ENCODE assay signal across 9 mouse cellular contexts in genomic region chr13:73762938-73763337, GRCm38 (mm10). TPM values are rescaled to one million over a fixed set of nuclear protein-coding genes. Genes with fewer than 3 reads are reported as not detected.
DNase-seq lines count a peak whose midpoint lies in the region; ATAC-seq and TF ChIP-seq lines count a peak whose summit lies in the region.
"Had no signal": no experiment of that assay in that cellular context is flagged by ENCODE, and none has a peak within 500 bp of the region (broad histone marks: within the 10 kb centered on the region; RNA-seq: fewer than 3 reads in every experiment).

No protein-coding gene starts in this region.

- no peaks in the 10 kb centered on the region for H3K9me3 ChIP-seq in kidney, postnatal 0 days (replicated peaks; ENCODE audit: low read length)
- H3K9me3 ChIP-seq in embryonic facial prominence, embryonic 15.5 days (replicated peaks), result no peaks in the 10 kb centered on the region
- H3K9me3 ChIP-seq in intestine, embryonic 15.5 days, result no peaks in the 10 kb centered on the region
- no peaks in the 10 kb centered on the region for H3K9me3 ChIP-seq in midbrain, embryonic 16.5 days (replicated peaks; ENCODE audit: control insufficient read depth, low read length, poor library complexity, severe bottlenecking)

- TF ChIP-seq CTCF in kidney, postnatal 0 days (IDR thresholded peaks at IDR 0.05; ENCODE audit: low read depth), result no peak
- no peak for TF ChIP-seq CTCF in cerebellum, adult 2 months (IDR thresholded peaks at IDR 0.05; ENCODE audit: borderline replicate concordance, insufficient read depth, low read depth, low read length)

- H3K36me3 ChIP-seq in kidney, postnatal 0 days (ENCODE audit: insufficient read depth, low read length), result no peaks in the 10 kb centered on the region
- no peaks in the 10 kb centered on the region for H3K36me3 ChIP-seq in embryonic facial prominence, embryonic 15.5 days
- H3K36me3 ChIP-seq in intestine, embryonic 15.5 days, result no peaks in the 10 kb centered on the region
- no peaks in the 10 kb centered on the region for H3K36me3 ChIP-seq in midbrain, embryonic 16.5 days (ENCODE audit: control insufficient read depth, insufficient read depth, low read length)

- no peak for TF ChIP-seq POLR2A in cerebellum, adult 2 months (IDR thresholded peaks at IDR 0.05; ENCODE audit: borderline replicate concordance, insufficient read depth, low read length)

- peak overlapping the region; percentile 63 for H3K4me3 ChIP-seq in kidney, postnatal 0 days (replicated peaks; ENCODE audit: low read depth, low read length)
- H3K4me3 ChIP-seq in embryonic facial prominence, embryonic 15.5 days (replicated peaks), result peak overlapping the region; percentile 66
- peak overlapping the region; percentile 79 for H3K4me3 ChIP-seq in intestine, embryonic 15.5 days (replicated peaks)
- peak overlapping the region; percentile 60 for H3K4me3 ChIP-seq in midbrain, embryonic 16.5 days (ENCODE audit: low read depth, low read length)
- H3K4me3 ChIP-seq in cerebellum, adult 2 months (replicated peaks; ENCODE audit: insufficient read depth, low read depth, low read length), result no peak overlapping the region

- no peaks in the 10 kb centered on the region for H3K27me3 ChIP-seq in kidney, postnatal 0 days (ENCODE audit: insufficient read depth, low read length)
- H3K27me3 ChIP-seq in embryonic facial prominence, embryonic 15.5 days, result no peaks in the 10 kb centered on the region
- no peaks in the 10 kb centered on the region for H3K27me3 ChIP-seq in intestine, embryonic 15.5 days (replicated peaks)
- H3K27me3 ChIP-seq in midbrain, embryonic 16.5 days (ENCODE audit: control insufficient read depth, insufficient read depth, low read depth, low read length), result no peaks in the 10 kb centered on the region; the same call in 1 of the 2 replicates
- no peaks in the 10 kb centered on the region; the same call in 1 of the 2 replicates for H3K27me3 ChIP-seq in cerebellum, adult 2 months (ENCODE audit: control insufficient read depth, insufficient read depth, low read length)

- no peak overlapping the region for H3K9ac ChIP-seq in kidney, postnatal 0 days (ENCODE audit: low read depth, low read length)
- H3K9ac ChIP-seq in embryonic facial prominence, embryonic 15.5 days, result no peak overlapping the region
- H3K9ac ChIP-seq in intestine, embryonic 15.5 days, result 0 out of 2 replicates have a peak overlapping the region, but pooled peaks have one; percentile 28
- no peak overlapping the region for H3K9ac ChIP-seq in midbrain, embryonic 16.5 days (ENCODE audit: low read depth, low read length)

- peak overlapping the region; percentile 94 for H3K4me2 ChIP-seq in kidney, postnatal 0 days (ENCODE audit: low read length)
- H3K4me2 ChIP-seq in embryonic facial prominence, embryonic 15.5 days (replicated peaks), result peak overlapping the region; percentile 89
- peak overlapping the region; percentile 90 for H3K4me2 ChIP-seq in intestine, embryonic 15.5 days (replicated peaks)
- peak overlapping the region; percentile 97; the same call in 1 of the 2 replicates for H3K4me2 ChIP-seq in midbrain, embryonic 16.5 days (ENCODE audit: low read length)

- 41% methylated on average over 6 of the region's 6 CpGs for WGBS in kidney, postnatal 0 days
- 38% methylated on average over 6 of the region's 6 CpGs for WGBS in embryonic facial prominence, embryonic 15.5 days
- WGBS in intestine, embryonic 15.5 days, result 44% methylated on average over 6 of the region's 6 CpGs
- WGBS in midbrain, embryonic 16.5 days, result 31% methylated on average over 6 of the region's 6 CpGs
- WGBS in cerebellum, adult 2 months, result 52% methylated on average over 6 of the region's 6 CpGs

- H3K4me1 ChIP-seq in kidney, postnatal 0 days (replicated peaks; ENCODE audit: insufficient read depth, low read length), result peaks cover 6% of the 10 kb centered on the region
- peaks cover 34% of the 10 kb centered on the region for H3K4me1 ChIP-seq in embryonic facial prominence, embryonic 15.5 days
- peaks cover 32% of the 10 kb centered on the region for H3K4me1 ChIP-seq in intestine, embryonic 15.5 days (replicated peaks)
- peaks cover 17% of the 10 kb centered on the region for H3K4me1 ChIP-seq in midbrain, embryonic 16.5 days (ENCODE audit: control insufficient read depth, insufficient read depth, low read length)
- no peaks in the 10 kb centered on the region for H3K4me1 ChIP-seq in cerebellum, adult 2 months (ENCODE audit: control insufficient read depth, insufficient read depth, low read length)

- peak; percentile 12; the same call in 1 of the 2 replicates for ATAC-seq in kidney, postnatal 0 days (replicated peaks; ENCODE audit: low FRiP score, low read depth)
- ATAC-seq in embryonic facial prominence, embryonic 15.5 days (ENCODE audit: insufficient number of reproducible peaks, low FRiP score, low TSS enrichment, low read depth), result peak; percentile 0; the same call in 1 of the 2 replicates
- peak; percentile 10 for ATAC-seq in intestine, embryonic 15.5 days
- 0 out of 2 replicates have a peak, but pooled peaks have one; percentile 1 for ATAC-seq in midbrain, embryonic 16.5 days

- DNase-seq in kidney, postnatal 0 days (ENCODE audit: low spot score), result no peak
- no peak for DNase-seq in kidney, adult 8-10 months
- no peak for DNase-seq in cerebellum, adult 2 months
- DNase-seq in embryo, embryonic 9.5 days (ENCODE audit: extremely low spot score), result no peak
- no peak for DNase-seq in adrenal gland, postnatal 10 days

- H3K27ac ChIP-seq in kidney, postnatal 0 days, result 0 out of 2 replicates have a peak overlapping the region, but pooled peaks have one; percentile 63
- no peak overlapping the region for H3K27ac ChIP-seq in embryonic facial prominence, embryonic 15.5 days (replicated peaks)
- H3K27ac ChIP-seq in intestine, embryonic 15.5 days, result peak overlapping the region; percentile 72
- H3K27ac ChIP-seq in midbrain, embryonic 16.5 days (ENCODE audit: low read length), result no peak overlapping the region
- no peak overlapping the region for H3K27ac ChIP-seq in cerebellum, adult 2 months (ENCODE audit: insufficient read depth, low read length)

RNA-seq across cellular contexts. Expression of gene Slc12a7, which starts 30.0 kb away (rescaled TPM):
- polyA plus RNA-seq in kidney, postnatal 0 days (2015; fragmentation: Nextera tagmentation; extraction: Ambion mirVana), result 14.7 and 16.1 TPM in 2 replicates
- polyA plus RNA-seq in embryonic facial prominence, embryonic 15.5 days (2015; fragmentation: Nextera tagmentation; extraction: Ambion mirVana), result 14.4 and 18.4 TPM in 2 replicates
- 25.3 and 27.4 TPM in 2 replicates for polyA plus RNA-seq in intestine, embryonic 15.5 days (2015; fragmentation: Nextera tagmentation; extraction: Ambion mirVana)
- polyA plus RNA-seq in midbrain, embryonic 16.5 days (2015; fragmentation: Nextera tagmentation; extraction: Ambion mirVana), result 7.5 and 9.6 TPM in 2 replicates
- polyA plus RNA-seq in cerebellum, adult 2 months (2012; rRNA removed), result 3.5 and 3.7 TPM in 2 replicates
- 10 to 100 TPM; 33.1 to 43.1 TPM for total RNA-seq in adrenal gland, postnatal 10 days (2021)

RNA-seq across cellular contexts. Expression of gene Slc6a19, which starts 58.3 kb away (rescaled TPM):
- polyA plus RNA-seq in kidney, postnatal 0 days (2015; fragmentation: Nextera tagmentation; extraction: Ambion mirVana), result 5.7 and 5.9 TPM in 2 replicates
- 0.25 and 0.62 TPM in 2 replicates for polyA plus RNA-seq in embryonic facial prominence, embryonic 15.5 days (2015; fragmentation: Nextera tagmentation; extraction: Ambion mirVana)
- 10.4 and 13.2 TPM in 2 replicates for polyA plus RNA-seq in intestine, embryonic 15.5 days (2015; fragmentation: Nextera tagmentation; extraction: Ambion mirVana)
- 0.11 and 0.30 TPM in 2 replicates for polyA plus RNA-seq in midbrain, embryonic 16.5 days (2015; fragmentation: Nextera tagmentation; extraction: Ambion mirVana)
- 0.57 and 0.77 TPM in 2 replicates for polyA plus RNA-seq in cerebellum, adult 2 months (2012; rRNA removed)
- total RNA-seq in adrenal gland, postnatal 10 days (2021), result under 1 TPM; 0.79 to 0.84 TPM
- total RNA-seq: gastrocnemius, adult 8-10 months had no signal

Comparison
In these comparisons a context has a peak if more than half of its experiments do, and no peak if none do; other contexts are left out.
1. H3K27ac ChIP-seq: peak in kidney, postnatal 0 days (single experiment) and intestine, embryonic 15.5 days (single experiment); none in embryonic facial prominence, embryonic 15.5 days (single experiment), midbrain, embryonic 16.5 days (single experiment) and cerebellum, adult 2 months (single experiment).
2. Peak in every context shown above with its lines, with median percentiles within 50 percentile points of each other: ATAC-seq and H3K4me2 ChIP-seq.